15 mouse cellular contexts compared by ENCODE assay signal in genomic region chr4:136289918-136290780, GRCm38 (mm10). TPM values are rescaled to one million over a fixed set of nuclear protein-coding genes. Genes with fewer than 3 reads are reported as not detected.
DNase-seq lines count a peak whose midpoint lies in the region; ATAC-seq lines count a peak whose summit lies in the region.
"Had no signal": no experiment of that assay in that cellular context is flagged by ENCODE, and none has a peak within 500 bp of the region (broad histone marks: within the 10 kb centered on the region; RNA-seq: fewer than 3 reads in every experiment).

No protein-coding gene starts in this region.

- WGBS in hindbrain, embryonic 15.5 days, result 26% methylated on average over 66 of the region's 66 CpGs
- WGBS in midbrain, embryonic 16.5 days, result 28% methylated on average over 65 of the region's 66 CpGs
- WGBS in kidney, embryonic 16.5 days, result 59% methylated on average over 66 of the region's 66 CpGs

- H3K27ac ChIP-seq in hindbrain, embryonic 15.5 days (replicated peaks), result no peak overlapping the region
- no peak overlapping the region for H3K27ac ChIP-seq in midbrain, embryonic 16.5 days (ENCODE audit: low read length)
- H3K27ac ChIP-seq in kidney, embryonic 16.5 days (ENCODE audit: low read length), result no peak overlapping the region
- H3K27ac ChIP-seq: kidney, postnatal 0 days; liver, embryonic 15.5 days; stomach, embryonic 15.5 days had no signal

- no peaks in the 10 kb centered on the region for H3K9me3 ChIP-seq in hindbrain, embryonic 15.5 days
- no peaks in the 10 kb centered on the region; the same call in 1 of the 2 replicates for H3K9me3 ChIP-seq in midbrain, embryonic 16.5 days (replicated peaks; ENCODE audit: control insufficient read depth, low read length, poor library complexity, severe bottlenecking)
- peaks cover 4% of the 10 kb centered on the region; the same call in 1 of the 2 replicates for H3K9me3 ChIP-seq in kidney, embryonic 16.5 days (ENCODE audit: low read length)
- H3K9me3 ChIP-seq: liver, embryonic 15.5 days; stomach, embryonic 15.5 days had no signal

- H3K36me3 ChIP-seq in hindbrain, embryonic 15.5 days, result peaks cover 69% of the 10 kb centered on the region
- peaks cover 33% of the 10 kb centered on the region for H3K36me3 ChIP-seq in midbrain, embryonic 16.5 days (ENCODE audit: control insufficient read depth, insufficient read depth, low read length)
- H3K36me3 ChIP-seq in kidney, embryonic 16.5 days (ENCODE audit: insufficient read depth, low read length), result peaks cover 69% of the 10 kb centered on the region

- peak; percentile 62 for DNase-seq in R1 (ENCODE audit: low read depth, low spot score)
- DNase-seq in embryo, embryonic 9.5 days (ENCODE audit: extremely low spot score), result peak; percentile 35
- no peak for DNase-seq in right cerebral cortex, postnatal 4 days
- DNase-seq in adrenal gland, adult 2 months, result no peak
- no peak for DNase-seq in left cerebral cortex, adult 11 months (ENCODE audit: low spot score)
- DNase-seq: adrenal gland, adult 8-10 months; cerebellum, adult 11 months; right cerebral cortex, postnatal 14 days had no signal

- peaks cover 10% of the 10 kb centered on the region for H3K27me3 ChIP-seq in hindbrain, embryonic 15.5 days
- no peaks in the 10 kb centered on the region for H3K27me3 ChIP-seq in midbrain, embryonic 16.5 days (ENCODE audit: control insufficient read depth, insufficient read depth, low read depth, low read length)
- H3K27me3 ChIP-seq in kidney, embryonic 16.5 days (ENCODE audit: insufficient read depth, low read length), result no peaks in the 10 kb centered on the region
- H3K27me3 ChIP-seq: liver, embryonic 15.5 days; stomach, embryonic 15.5 days had no signal

- no peak overlapping the region for H3K9ac ChIP-seq in hindbrain, embryonic 15.5 days
- H3K9ac ChIP-seq in midbrain, embryonic 16.5 days (ENCODE audit: low read depth, low read length), result no peak overlapping the region; the same call in 1 of the 2 replicates
- H3K9ac ChIP-seq in kidney, embryonic 16.5 days (replicated peaks; ENCODE audit: low read length), result no peak overlapping the region
- H3K9ac ChIP-seq: liver, embryonic 15.5 days; stomach, embryonic 15.5 days had no signal

- peaks cover 29% of the 10 kb centered on the region for H3K4me1 ChIP-seq in hindbrain, embryonic 15.5 days (replicated peaks)
- H3K4me1 ChIP-seq in midbrain, embryonic 16.5 days (ENCODE audit: control insufficient read depth, insufficient read depth, low read length), result peaks cover 13% of the 10 kb centered on the region
- peaks cover 10% of the 10 kb centered on the region for H3K4me1 ChIP-seq in kidney, embryonic 16.5 days (ENCODE audit: insufficient read depth, low read length)

- ATAC-seq in hindbrain, embryonic 15.5 days (ENCODE audit: low FRiP score, low read depth), result no peak
- ATAC-seq in midbrain, embryonic 16.5 days, result no peak
- no peak for ATAC-seq in kidney, embryonic 16.5 days (ENCODE audit: low FRiP score, low TSS enrichment)

- H3K4me3 ChIP-seq in hindbrain, embryonic 15.5 days, result no peak overlapping the region
- H3K4me3 ChIP-seq in midbrain, embryonic 16.5 days (ENCODE audit: low read depth, low read length), result no peak overlapping the region
- H3K4me3 ChIP-seq in kidney, embryonic 16.5 days (ENCODE audit: low read length), result no peak overlapping the region
- H3K4me3 ChIP-seq: liver, embryonic 15.5 days; stomach, embryonic 15.5 days had no signal

- peak overlapping the region; percentile 17; the same call in 1 of the 2 replicates for H3K4me2 ChIP-seq in hindbrain, embryonic 15.5 days
- H3K4me2 ChIP-seq in midbrain, embryonic 16.5 days (ENCODE audit: low read length), result peak overlapping the region; percentile 15; the same call in 1 of the 2 replicates
- H3K4me2 ChIP-seq in kidney, embryonic 16.5 days (replicated peaks; ENCODE audit: low read depth, low read length), result no peak overlapping the region
- H3K4me2 ChIP-seq: liver, embryonic 15.5 days; stomach, embryonic 15.5 days had no signal

RNA-seq across cellular contexts. Expression of gene Zfp46, which starts 5.7 kb away (rescaled TPM):
- 38.8 and 41.3 TPM in 2 replicates for polyA plus RNA-seq in hindbrain, embryonic 15.5 days (2015; fragmentation: Nextera tagmentation; extraction: Ambion mirVana)
- 42.8 and 43.3 TPM in 2 replicates for polyA plus RNA-seq in midbrain, embryonic 16.5 days (2015; fragmentation: Nextera tagmentation; extraction: Ambion mirVana)
- polyA plus RNA-seq in kidney, embryonic 16.5 days (2015; fragmentation: Nextera tagmentation; extraction: Ambion mirVana), result 25.3 and 26.7 TPM in 2 replicates
- 10 to 100 TPM; 17.2 to 17.3 TPM for total RNA-seq in adrenal gland, adult 2 months (2021)
- 10.4 and 11.2 TPM in 2 replicates for polyA plus RNA-seq in adrenal gland, adult 2 months (2012; rRNA removed)

RNA-seq across cellular contexts. Expression of gene Hnrnpr, which starts 20.6 kb away (rescaled TPM):
- polyA plus RNA-seq in hindbrain, embryonic 15.5 days (2015; fragmentation: Nextera tagmentation; extraction: Ambion mirVana), result 177 and 190 TPM in 2 replicates
- polyA plus RNA-seq in midbrain, embryonic 16.5 days (2015; fragmentation: Nextera tagmentation; extraction: Ambion mirVana), result 194 and 206 TPM in 2 replicates
- polyA plus RNA-seq in kidney, embryonic 16.5 days (2015; fragmentation: Nextera tagmentation; extraction: Ambion mirVana), result 181 TPM in 2 replicates
- total RNA-seq in adrenal gland, adult 2 months (2021), result 10 to 100 TPM; 58.8 to 82.3 TPM
- 2.7 and 2.8 TPM in 2 replicates for polyA plus RNA-seq in adrenal gland, adult 2 months (2012; rRNA removed)

RNA-seq across cellular contexts. Expression of gene Tcea3, which starts 42.6 kb away (rescaled TPM):
- 2.4 TPM in 2 replicates for polyA plus RNA-seq in hindbrain, embryonic 15.5 days (2015; fragmentation: Nextera tagmentation; extraction: Ambion mirVana)
- 0.67 and 1.2 TPM in 2 replicates for polyA plus RNA-seq in midbrain, embryonic 16.5 days (2015; fragmentation: Nextera tagmentation; extraction: Ambion mirVana)
- polyA plus RNA-seq in kidney, embryonic 16.5 days (2015; fragmentation: Nextera tagmentation; extraction: Ambion mirVana), result 8.6 and 11.4 TPM in 2 replicates
- 1 to 10 TPM; 1.7 to 2.7 TPM for total RNA-seq in adrenal gland, adult 2 months (2021)
- 0.13 and 0.54 TPM in 2 replicates for polyA plus RNA-seq in adrenal gland, adult 2 months (2012; rRNA removed)
- total RNA-seq: hematopoietic stem cell, adult 5-6 weeks had no signal

Comparison
In these comparisons a context has a peak if more than half of its experiments do, and no peak if none do; other contexts are left out.
1. DNase-seq: peak in R1 (single experiment) and embryo, embryonic 9.5 days (single experiment); none in right cerebral cortex, postnatal 4 days (single experiment), adrenal gland, adult 2 months (single experiment) and left cerebral cortex, adult 11 months (single experiment).
2. RNA of gene Hnrnpr, which starts 20.6 kb away (polyA plus RNA-seq): 194 to 206 TPM in midbrain, embryonic 16.5 days, 181 TPM in kidney, embryonic 16.5 days and 177 to 190 TPM in hindbrain, embryonic 15.5 days; 2.7 to 2.8 TPM in adrenal gland, adult 2 months; every median in the first group is over 10 times any median in the second.